Mouse (Mus musculus) right cerebral cortex, adult 2 months (tissue): ENCODE measurements around the gene Slc10a7.
A peak's percentile ranks its signal among the peaks of the same experiment; 100 is the strongest.

ENCODE experiments used
- DNase-seq, 2 experiments: peaks; one replicate each; pipeline ENCODE4 v3.0.0; 2021 to 2022; ENCODE audit warnings: low spot score in 2 of 2

Gene Slc10a7

DNA sequence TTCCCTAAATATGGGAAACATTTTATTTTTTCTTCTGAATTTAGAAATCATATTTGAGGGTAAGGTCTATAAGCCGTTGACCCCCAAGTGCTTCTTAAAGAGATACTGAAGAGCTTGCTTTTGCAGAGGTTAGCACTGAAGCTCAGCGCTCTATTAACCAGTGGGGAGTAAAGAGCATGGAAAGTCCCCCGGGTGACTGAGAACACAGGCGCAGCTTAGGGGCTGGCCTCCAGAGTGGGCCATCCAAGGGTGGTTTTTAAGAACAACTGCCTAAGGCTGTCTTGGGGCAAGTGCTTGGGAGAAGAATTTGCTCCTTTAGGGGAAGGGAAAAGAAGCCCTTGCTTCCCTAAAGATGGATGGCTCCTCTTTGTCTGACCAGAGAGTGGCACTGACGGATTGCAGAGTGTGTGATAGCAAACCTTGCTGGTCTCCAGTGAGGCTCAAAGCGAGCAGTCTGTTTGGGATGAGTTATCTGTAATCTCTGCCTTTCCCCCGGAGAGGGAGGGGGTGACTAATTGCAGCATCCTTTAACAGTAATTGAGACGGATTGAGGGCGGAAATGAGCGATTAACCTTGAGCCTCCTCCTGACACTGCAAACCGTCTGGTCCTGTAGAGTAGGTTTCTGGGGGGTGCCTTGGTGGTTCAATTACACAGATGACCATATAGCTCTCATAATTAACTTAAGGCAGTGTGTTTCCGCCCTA is 115.7 kb downstream of the Slc10a7 start:
- DNase-seq, result no peak

DNA sequence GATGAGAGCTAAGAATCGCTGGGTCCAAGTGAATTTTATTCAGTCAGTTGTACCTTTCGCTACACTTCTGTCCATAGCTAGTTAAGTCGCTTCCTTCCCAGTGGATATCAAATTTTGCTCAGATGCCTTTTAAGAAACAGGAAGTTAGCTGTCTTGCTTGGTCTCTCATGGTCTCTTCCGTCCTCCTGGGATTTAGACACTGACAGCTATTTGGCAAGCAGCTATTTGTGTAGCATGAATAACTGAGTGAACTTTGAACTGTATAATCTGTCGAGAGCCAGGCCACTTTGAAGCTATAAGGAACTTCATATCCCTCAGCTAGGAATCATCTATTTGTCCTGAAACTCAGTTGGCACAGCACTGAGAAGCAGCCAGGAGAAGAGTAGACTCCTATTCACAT is 117.5 kb downstream of the Slc10a7 start:
- DNase-seq, result no peak

DNA sequence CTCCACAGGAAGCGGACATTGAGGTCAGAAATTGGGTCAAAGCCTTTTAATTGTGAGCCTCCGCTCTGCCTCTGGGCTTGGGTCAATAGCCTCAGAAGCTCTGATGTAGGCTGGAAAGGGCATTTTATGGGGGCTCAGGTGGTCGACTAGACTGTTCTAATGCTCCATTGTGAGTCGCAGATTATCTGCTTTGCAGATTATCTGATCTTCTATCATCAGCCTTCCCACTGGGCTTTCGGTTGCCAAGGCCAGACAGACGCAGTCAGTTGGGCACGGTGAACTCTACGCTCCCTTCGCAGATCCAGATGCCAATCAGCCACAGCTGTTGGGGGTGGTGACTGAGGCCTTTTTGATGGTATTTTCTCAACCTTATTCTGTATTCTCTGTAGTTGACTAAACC is 118.6 kb downstream of the Slc10a7 start:
- DNase-seq, result no peak

DNA sequence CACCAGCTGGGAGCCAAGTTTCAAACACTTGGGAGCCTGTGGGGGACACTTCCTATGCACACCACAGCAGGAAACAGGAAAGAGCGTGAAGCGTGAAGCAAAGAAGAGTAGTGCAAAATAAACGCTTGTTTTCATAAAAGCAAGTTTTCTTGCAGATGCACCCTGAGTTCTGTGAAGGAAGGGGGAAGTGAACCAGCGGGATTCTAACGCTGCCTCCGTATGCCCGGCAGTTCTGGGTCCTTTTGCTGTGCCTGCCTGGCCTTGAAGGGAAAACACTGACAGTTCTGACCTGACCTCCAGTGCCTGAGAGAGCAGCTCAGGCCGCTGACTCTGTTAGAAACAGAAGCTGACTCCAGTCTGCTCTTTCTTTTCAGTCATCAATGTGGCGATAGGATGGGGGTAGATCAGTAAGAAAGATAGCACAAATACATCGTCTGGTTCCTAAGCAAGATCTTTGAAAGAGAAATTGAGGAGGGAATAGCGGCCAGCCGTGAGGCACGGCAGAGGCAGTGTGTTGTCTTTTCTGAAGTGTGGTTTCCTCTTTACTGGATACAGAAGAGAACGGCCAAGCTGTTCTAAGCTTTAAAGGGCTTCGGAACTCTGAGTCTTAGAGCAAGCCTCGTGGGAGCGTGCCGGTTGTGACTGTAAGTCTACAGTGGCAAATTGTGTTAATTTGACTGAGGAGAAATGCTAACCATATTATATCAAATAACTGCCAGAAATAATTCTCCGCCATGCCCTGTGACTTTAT is 121.4 kb downstream of the Slc10a7 start:
- DNase-seq, result no peak

DNA sequence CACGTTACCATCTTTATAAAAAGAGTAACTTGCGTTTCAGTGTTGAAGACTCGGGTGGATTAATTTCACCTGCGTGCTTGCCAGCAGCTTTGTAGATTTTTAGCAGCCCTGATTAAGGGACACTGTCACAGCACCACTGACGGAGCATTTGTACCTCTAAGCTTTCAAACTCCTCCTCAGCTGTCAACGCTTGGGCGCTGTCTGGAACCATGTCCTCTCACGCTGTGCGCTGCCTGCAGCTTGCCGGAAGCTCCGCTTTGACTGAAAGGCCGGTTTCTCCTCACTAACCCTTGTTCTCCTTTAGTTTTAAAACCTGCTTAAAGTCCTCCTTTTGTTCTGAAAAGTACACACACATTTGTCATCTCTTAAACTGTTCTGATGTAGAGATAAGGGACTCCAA is 123.9 kb downstream of the Slc10a7 start:
- no peak for DNase-seq

DNA sequence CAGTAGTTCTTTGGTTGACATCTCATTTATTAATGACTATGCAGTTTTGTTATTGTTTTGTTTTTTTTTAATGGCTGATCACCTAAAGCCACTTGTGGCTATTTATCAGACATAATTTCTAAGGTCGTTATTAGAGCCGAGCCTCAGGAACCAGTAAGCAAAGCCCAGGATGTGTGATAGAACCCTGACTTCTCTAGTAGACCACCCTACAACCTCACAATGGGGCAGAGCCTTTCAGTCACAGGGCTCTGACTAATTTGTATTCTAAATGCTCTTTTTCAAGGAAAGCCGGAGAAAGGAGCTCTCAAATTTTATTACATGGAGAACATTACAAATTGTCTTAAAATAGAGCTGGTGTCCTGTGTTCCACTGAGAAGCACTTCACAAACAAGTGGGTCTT is 124.9 kb downstream of the Slc10a7 start:
- DNase-seq, result no peak

DNA sequence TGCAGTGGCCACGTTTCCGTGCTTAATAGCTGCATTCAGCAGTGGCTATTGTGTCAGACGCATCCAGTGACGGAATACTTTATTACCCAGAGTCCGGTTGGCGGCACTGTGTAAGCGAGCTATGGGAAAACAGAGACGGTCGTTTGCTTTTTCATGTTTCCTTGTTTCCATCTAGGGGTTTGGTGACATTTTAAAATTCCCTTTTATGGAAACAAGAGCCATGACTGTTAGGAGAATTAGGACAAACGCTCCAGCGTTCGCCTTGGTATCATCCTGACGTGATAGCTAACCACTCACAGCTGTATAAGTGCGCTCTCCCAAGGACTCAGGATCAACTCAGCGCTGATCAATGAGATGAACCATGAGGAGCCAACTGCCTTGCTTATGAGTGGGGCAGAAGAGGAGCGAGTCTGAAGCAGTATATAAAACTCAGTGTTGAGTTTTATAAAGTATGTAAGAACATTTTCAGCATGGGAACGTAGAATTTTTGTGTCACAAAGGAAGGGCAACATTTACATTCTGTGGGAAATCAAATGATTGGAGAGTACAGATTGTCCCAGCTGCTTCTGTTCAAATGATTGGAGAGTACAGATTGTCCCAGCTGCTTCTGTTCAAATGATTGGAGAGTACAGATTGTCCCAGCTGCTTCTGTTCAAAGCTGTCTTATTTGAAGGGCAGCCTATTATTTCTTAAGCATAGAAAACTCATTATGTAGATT is 125.5 kb downstream of the Slc10a7 start:
- DNase-seq, result no peak

DNA sequence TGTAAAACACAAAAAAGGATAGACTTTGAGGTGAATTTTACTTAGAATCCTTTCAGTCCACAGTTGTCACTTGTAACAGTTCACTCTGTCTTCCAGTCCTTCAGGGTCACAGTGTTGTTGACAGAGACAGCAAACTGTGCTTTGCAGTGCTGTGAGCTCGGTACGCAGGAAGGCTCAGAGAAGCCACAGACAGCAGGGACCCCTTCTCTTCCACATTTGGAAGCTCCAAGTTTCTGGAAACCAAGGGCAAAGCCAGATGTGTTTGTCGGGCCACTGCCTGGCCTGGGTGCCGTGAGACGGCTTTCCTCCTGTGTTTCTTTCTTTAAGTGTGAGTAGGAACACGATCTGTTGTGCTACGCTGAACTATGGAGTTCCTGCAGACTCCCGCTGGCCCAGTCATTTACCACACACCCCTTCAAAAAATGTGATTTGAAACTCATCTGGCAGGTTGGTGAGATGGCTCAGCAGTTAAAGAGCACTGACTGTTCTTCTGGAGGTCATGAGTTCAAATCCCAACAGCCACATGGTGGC is 126.2 kb downstream of the Slc10a7 start:
- no peak for DNase-seq

DNA sequence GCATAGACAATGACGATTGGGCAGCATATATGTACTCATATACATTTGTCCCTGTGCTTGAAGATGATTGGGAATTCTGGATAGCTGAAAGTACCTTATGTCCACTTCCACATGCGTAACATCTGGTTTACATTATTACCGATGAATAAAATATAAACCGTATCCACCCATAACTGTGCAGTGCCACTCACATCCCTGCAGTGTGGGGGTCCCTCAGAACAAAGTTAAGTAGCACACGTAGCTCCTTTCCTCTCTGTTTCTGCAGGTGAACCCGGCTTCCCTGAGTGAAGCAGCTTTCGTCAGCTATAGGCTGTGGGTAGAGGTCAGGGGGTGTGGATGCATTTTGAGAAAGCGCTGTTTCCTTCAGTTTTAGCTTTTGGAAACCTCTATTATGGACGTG is 132.8 kb downstream of the Slc10a7 start:
- no peak for DNase-seq

DNA sequence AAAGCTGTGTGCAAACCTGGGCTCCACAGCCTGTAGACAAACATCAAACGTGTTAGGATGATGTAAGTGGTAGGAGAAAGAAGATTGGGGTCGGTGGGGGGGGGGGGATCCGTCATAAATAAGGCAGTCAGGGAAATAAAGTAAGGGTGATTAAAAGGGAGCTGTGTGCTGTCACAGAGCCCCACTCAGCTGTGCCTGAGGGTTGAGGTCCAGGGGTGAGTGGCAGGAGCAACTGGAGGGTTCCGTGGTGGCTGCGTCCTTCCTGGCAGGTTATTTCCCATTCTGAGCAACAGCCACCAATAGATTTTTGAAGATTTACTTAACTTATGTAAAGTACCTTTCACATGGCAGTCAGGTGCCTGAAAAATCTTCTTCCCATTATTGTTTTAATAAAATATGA is 133.2 kb downstream of the Slc10a7 start:
- DNase-seq, result no peak

DNA sequence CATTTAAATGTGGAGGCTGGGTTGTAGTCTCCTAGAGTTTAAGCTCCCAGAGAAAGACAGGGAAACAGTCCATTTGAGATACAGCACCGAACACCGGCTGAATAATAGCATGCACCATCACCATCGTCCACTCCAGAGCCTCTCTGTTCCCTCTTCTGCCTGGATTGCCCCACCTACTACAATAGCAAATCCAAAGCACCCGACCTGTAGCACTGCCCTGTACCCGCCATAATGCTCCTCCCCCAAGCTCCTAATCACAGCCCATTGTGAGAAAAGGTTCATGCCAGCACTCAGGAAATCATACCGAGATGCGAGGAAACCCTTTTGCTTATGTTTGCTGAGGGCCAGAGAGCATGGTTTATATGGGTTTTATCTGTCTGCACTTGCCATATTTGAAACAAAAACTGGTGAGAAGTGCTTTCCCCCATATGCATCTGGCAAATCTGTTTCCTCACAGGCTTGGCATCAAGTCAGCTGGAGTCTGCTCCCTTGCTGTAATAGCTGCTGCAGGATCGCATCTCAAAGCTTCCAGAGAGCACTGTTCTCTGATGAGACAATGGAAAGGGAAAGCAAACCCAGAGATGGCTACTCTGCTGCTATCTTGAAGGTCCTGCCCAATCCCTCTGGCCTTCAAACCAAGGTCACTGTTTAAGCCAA is 138.0 kb downstream of the Slc10a7 start:
- peak; percentile 35 to 54 for DNase-seq

DNA sequence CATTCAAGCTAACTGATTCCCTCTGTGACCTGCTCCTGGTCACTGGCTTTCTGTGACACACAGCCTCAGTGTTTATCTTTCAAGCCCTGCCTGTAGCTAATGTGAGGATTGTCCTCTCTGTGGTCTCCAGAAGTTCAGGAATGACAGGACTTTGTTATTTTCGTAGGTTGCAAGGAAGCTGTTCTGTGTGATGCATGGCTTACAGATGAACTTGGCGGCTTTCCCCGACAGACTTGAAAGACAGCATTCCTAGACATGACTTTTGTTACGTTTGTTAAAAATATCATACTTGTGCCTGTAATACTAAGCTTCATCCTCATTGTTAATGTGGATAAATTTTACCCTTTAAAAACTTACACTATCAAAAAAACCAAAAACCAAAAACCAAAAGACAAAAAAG is 138.7 kb downstream of the Slc10a7 start:
- no peak for DNase-seq

DNA sequence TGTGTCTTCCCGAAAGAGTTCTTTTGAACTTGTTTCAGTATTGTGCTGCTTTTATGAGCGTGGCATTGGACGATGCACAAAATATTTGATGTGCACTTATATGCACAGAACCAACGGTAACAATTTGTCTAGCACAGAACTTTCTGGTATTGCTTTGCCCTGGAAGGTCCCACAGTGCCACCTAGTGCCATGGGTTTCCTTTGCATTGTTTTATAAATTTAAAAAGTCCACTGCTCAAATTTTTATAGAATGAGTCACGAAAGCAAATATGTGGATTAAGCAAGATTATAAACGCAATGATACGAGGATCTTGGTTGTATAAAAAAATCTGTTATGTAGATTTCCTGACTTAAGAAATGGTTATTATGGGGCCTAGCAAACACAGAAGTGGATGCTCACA is 139.8 kb downstream of the Slc10a7 start:
- peak; percentile 76 to 82 for DNase-seq

DNA sequence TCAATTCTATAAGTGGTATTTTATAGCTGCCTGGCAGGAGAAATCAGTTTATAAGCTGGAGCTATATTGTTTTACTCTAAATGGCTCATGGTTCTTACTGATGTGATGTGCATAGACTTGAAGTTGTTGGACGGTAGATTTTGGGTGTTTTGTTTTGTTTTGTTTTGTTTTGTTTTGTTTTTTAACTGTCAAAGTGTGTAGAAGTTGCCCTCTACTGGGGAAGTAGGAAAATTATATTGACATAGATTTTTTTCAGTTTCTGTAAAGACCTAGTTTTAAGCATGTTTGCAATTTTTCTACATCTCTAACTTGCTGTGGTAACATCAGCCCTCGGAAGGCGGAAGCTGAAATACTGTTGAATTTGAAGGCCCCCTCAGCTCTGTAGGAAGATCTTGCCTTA is 142.5 kb downstream of the Slc10a7 start:
- no peak for DNase-seq

DNA sequence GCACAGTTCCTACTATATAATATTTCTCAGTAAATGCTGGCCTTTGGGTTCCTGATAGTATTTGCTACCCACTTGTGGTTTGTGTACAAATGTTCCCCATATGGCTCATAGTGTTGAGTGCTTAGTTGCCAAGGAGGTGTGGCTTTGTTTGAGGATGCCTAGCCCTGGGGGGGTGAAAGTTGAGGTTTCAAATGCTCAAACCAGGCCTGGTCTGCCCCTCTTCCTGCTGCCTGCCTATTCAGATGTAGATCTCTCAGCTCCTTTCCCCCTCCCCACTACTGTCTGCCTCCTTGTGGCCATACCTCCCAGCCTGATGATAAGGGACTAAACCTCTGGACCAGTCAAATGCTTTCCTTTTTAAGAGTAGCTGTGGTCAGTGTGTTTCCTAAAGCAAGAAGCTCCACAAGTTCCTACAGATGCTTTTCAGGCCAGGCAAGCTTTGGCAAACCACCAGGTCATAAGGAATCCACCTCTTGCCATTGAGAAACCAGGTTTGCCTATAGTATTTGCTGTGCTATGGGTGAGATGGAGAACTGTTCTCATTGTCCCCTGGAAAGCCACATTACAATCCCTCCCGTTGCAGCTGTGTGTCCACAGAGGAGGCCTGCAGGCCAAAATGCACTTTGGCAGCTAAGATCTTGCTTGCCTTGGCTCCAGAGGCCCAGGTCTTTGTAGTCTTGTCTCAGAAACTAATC is 146.4 kb downstream of the Slc10a7 start:
- no peak for DNase-seq

DNA sequence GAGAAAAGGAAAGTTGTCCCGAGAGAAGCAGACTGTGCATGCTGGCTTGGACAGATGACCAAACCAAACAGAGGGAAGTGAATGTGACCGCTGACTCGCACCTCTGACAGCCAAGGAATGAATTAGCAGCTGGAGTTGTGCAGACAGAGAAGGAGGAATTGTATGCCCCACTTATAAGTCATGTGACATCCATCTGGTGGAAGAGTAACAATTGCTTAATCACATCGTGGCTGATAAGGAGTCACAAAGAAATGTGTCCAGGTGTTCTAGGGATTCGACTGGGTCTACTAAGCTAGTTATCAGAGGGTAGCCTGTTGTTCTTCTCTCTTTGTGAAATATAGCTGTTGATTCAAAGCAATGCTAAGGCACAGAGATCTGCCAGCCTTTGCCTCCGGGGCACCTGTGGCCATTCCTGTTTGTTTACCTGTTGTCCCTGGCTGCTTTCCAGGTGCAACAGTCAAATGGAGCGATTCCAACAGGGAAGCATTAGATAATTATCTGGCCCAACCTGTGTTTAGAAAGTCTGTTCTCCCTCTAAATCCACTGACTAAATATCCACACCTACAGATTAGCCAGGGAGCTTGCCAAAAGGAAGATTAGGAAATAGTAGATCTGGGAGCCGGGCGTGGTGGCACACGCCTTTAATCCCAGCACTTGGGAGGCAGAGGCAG is 147.7 kb downstream of the Slc10a7 start:
- DNase-seq, result no peak

DNA sequence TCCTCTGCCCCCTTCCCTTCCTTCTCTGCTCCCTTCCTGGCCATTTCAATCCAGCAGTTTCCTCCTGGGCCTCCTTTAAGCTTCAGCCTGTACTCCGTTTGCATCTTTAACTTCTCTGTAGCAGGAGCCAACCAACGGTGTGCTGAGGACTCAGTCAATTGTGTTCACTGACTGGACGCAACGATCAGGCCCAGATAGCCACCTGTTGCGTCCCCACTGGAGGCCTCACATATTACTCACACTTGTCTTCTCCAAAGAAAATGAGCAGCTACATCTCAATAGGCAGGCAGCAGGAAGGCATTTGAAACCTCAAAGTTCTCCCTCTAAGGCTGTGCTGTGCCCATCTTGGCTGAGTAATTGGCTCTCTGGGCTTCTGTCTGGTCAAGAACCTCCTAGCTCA is 149.0 kb downstream of the Slc10a7 start:
- no peak for DNase-seq

DNA sequence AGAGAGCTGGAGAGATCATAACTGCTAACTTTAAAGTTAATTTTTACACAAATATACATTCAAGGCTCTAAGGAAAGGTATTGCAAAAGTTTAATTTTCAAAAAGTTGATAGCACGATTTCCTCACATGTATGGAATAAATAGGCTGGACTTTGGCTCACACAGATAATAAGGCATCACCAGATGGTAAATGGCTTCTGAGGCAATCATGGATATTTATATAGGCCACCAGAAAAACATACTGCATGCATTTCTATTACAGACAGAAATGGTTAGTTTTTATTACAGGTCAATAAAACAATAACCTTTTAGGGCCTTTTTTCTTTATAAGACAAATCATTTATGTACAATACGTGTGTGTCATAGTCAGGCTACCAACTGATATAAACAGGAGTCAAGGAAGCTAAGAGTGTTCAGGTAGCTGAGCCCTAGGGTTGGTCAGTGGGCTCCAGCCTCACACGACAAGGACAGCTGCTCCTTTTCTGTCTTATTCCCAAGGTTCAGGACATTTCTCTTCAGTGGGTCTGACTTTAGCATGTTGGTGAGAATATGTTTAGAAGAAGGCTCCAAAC is 150.6 kb downstream of the Slc10a7 start:
- no peak for DNase-seq

DNA sequence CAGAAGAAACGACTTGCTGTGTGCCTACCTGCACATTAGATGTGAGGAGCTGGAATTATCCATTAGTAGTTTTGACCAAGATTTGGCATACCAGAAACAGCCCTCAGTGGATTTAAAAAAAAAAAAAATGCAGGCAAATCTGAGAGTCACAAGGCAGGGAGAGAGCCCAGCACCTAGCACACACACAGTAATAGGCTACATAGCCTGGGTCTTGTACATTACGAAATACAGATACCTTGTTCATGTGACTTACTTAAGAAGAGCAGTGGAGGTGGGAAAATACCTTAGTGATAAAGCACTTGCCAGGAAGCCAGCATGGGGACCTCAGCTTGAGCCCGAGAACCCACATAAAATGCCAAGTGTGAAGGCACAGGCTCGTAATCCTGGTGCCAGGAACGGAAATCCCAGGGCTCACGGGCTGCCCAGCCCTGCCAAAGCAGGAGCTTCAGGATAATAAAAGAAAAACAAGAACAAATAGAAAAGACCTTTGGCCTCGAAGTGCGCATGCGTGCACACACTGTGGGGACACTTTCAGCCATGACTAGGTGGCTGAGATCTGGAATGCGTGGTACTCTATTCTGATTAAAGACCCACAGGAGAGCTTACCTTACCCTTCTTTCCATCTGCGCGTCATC is 155.3 kb downstream of the Slc10a7 start:
- no peak for DNase-seq

DNA sequence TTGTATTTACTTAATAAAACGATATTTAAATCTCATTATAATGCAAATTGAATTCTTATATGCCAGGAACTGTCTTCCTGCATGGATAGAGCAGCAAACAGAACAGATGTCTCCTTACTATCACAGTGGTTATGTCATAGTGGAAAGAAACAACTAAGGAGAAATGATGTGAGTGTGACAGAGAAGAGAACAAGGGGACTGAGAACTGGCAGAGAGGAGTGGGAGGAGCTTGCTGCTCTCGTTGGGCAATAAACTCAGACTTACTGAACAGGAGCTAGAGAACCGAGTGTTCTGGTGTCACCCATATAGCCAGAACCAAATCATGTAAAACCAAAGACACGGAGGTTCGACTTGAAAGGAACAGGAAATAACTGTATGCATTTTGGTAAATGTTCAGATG is 158.3 kb downstream of the Slc10a7 start:
- DNase-seq, result no peak
